Mouse (Mus musculus): ENCODE measurements around the gene Etnk2.

DNA sequence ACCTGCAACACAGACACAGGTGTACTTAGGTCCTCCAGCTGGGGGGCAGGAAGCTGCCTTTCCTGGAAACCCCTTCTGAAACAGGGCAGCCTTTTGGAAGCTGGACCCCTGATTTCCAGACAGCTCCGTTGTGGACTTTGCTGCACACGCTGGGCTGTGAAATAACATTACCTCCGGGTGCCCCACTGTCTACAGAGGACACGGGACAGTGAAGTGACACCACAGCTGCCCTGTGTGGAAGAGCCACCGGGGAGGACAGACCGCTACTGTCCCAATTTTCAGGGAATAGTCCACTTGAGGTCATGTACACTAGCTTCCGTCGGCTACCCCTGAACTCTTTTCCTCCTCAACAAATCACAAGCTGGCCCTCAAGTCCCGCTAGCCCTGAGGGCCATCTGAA, 44.9 kb downstream of the Etnk2 start:
- no peak for TF ChIP-seq CTCF (IDR thresholded peaks at IDR 0.05; ENCODE audit: insufficient read depth, low read depth, low read length)
- TF ChIP-seq POLR2A (IDR thresholded peaks at IDR 0.05; ENCODE audit: insufficient read depth, low read depth, low read length): no peak

Measured in olfactory bulb, adult 2 months (tissue).